Mouse (Mus musculus) heart, adult 8-10 months (tissue): Measurements from ENCODE around the gene B4galnt3. TPM values are rescaled to one million over a fixed set of nuclear protein-coding genes. Genes with fewer than 3 reads are reported as not detected.
A peak's percentile ranks its signal among the peaks of the same experiment; 100 is the strongest.

Experiments used
- DNase-seq: peaks from one replicate; pipeline ENCODE4 v3.0.0; 2022; ENCODE audit warnings: low spot score
- total RNA-seq, 4 experiments: library from RNA; stranded (reverse); gene quantifications; 2 replicates each; pipeline ENCODE4 v1.2.4; 2022

Gene B4galnt3
- total RNA-seq, 4 experiments from 2014 or later = 0.09 to 0.47 (median 0.18) TPM

GRCm38 (mm10) chr6:120186594-120186993 is 107.8 kb downstream of the B4galnt3 start:
- DNase-seq = no peak

DNA sequence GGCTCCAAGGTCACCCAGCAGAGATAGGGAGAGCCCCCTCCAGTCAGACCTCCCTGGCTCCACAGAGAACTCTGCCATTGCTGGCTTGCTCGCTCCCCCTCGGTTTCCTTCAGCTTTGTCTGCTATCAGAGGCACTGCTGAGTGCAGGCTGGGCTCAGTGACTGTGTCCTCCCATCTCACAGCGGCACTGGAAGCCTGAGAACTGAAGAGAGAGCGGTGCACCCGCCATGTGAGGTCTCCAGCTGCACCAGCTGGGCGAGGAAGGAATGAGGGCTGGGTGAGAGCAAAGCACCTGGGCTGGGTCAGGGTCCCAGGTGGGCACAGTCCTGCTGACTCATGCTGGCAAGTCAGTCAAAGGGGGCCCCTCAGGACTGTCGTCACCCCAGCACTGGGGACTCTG is 108.6 kb downstream of the B4galnt3 start:
- DNase-seq = no peak

DNA sequence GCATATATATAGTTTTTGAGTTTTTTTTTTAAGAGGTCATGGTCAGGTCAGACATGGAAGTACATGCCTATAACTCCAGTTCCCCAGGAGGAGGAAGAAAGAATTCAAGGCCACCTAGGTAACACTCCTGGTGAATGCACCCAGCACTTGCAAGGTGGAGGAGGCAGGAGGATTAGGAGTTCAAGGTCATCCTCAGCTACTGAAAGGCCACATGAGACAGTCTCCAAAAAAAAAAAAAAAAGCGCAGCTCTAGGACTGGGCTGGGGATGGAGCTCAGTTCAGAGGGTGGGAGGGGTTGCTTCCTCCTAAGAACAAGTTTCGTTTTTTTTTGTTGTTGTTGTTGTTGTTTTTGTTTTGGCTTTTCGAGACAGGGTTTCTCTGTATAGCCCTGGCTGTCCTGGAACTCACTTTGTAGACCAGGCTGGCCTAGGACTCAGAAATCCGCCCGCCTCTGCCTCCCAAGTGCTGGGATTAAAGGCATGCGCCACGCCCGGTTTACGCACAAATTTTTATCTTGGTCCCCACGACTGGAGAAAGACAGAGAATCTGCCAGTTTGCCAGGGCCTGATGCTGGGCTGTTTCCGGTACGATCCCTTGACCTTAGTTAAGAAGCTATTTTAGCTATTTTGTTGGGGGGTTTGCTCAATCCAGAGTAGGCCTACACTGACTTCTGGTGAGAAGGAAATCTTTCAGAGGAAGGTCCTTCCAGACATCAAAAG is 109.2 kb downstream of the B4galnt3 start:
- DNase-seq = no peak

- DNase-seq = no peak
Observed at GRCm38 (mm10) chr6:120183771-120184170, 110.6 kb downstream of the B4galnt3 start.

- peak; percentile 55 for DNase-seq
Observed at GRCm38 (mm10) chr6:120182160-120182559, 112.2 kb downstream of the B4galnt3 start.

- no peak for DNase-seq
Observed at GRCm38 (mm10) chr6:120180492-120180891, 113.9 kb downstream of the B4galnt3 start.

DNA sequence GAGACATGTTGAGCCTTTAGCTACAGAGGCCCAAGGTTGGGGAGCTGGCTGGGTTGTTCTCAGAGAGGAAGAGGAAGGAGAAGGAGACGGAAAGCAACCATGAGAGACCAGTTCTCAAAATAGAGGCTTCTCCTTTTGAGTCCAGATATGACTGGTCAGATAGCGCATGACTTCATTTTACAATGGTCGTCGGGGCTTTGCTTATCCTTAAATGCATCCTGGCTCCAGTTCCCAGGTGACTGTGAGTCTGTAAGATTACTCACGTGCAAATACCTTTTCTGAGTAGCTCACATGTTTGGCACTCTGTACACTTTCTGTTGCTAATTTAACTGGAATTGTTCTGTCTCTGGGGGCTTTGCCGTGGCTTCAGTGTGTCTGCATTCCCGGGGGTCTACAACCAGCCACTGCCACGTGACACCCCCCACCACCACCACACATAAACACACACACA is 114.6 kb downstream of the B4galnt3 start:
- DNase-seq = no peak

- no peak for DNase-seq
Observed at GRCm38 (mm10) chr6:120179044-120179755, 115.2 kb downstream of the B4galnt3 start.

- no peak for DNase-seq
Observed at GRCm38 (mm10) chr6:120175650-120176049, 118.7 kb downstream of the B4galnt3 start.

GRCm38 (mm10) chr6:120174602-120175115 is 119.7 kb downstream of the B4galnt3 start:
- DNase-seq = peak; percentile 85

GRCm38 (mm10) chr6:120174028-120174601 is 120.2 kb downstream of the B4galnt3 start:
- DNase-seq = no peak

GRCm38 (mm10) chr6:120172294-120173017 is 121.9 kb downstream of the B4galnt3 start:
- no peak for DNase-seq

DNA sequence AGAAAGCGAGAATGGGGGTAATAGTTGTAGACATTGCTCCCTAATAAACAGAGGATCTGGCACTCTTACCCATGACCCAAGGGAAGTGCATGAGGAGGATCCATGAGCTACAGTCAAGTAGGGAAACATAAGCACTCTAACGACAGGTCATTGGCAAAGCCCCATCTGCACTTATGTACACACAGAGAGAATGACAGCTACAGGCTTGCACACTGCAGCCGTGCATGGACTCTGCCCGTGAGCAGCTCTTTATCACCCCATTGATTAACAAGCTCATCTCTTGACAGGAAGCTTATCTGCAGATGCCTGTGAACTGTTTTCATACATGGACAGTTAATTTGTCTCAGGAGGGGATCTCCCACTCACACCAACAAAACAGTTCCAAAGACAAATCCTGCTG is 126.8 kb downstream of the B4galnt3 start:
- DNase-seq = no peak

DNA sequence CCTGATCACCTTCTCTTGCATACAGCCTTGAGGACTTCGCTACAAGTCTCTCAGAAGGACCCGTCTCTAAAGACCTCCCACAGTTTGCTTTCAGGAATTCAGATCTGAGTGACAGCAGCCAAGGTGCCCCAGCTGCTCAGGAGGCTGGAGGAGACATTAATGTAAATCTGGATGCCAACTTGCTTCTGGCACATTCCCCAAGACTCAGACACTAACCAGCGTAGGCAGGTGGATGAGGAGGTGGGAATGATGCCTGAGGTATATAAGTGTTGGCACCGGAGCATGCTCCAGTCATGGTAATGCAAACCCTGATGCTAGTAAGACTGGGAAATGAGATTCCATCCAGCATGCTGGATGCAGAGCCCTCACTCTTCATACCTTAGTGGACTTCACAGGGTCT is 129.6 kb downstream of the B4galnt3 start:
- DNase-seq = no peak

GRCm38 (mm10) chr6:120162928-120163327 is 131.4 kb downstream of the B4galnt3 start:
- DNase-seq = no peak

- peak; percentile 65 for DNase-seq
Observed at GRCm38 (mm10) chr6:120159133-120159901, 135.0 kb downstream of the B4galnt3 start.

DNA sequence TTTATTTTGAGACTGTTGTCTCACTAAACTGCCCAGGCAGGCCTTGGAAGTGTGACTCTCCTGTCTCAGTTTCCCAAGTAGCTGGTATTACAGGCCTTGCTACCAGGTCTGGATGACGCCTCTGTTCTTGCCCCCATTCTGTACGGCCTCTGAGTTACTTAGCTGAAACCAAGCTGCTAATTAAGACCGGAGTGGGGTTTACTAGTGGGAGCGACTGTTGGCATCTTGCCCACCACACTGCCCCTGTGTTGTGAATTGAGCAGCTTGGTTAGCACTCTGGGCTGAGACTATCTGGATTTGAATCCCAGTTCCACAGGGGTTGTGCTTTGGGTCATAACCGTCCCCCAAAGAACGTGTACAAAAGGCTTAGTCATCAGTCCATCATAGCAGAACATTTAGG is 136.9 kb downstream of the B4galnt3 start:
- DNase-seq = no peak

DNA sequence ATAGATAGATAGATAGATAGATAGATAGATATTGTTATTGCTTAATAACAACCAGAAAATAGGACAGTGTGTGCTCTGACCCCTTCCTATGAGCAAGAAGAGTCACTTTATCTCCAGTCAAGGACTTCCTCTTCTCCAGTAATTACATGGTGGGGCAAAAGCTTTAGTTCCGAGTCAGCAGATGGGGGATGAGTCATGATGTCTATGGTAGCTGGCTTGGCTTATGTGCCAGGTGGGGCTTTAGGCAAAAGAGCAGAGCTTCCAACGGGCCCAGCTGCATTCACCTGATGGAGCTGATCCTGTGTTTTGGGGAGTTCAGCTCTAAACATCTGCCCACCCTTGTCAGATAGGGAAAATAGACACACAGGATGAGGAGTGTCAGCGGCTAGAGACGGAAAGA is 138.8 kb downstream of the B4galnt3 start:
- no peak for DNase-seq

DNA sequence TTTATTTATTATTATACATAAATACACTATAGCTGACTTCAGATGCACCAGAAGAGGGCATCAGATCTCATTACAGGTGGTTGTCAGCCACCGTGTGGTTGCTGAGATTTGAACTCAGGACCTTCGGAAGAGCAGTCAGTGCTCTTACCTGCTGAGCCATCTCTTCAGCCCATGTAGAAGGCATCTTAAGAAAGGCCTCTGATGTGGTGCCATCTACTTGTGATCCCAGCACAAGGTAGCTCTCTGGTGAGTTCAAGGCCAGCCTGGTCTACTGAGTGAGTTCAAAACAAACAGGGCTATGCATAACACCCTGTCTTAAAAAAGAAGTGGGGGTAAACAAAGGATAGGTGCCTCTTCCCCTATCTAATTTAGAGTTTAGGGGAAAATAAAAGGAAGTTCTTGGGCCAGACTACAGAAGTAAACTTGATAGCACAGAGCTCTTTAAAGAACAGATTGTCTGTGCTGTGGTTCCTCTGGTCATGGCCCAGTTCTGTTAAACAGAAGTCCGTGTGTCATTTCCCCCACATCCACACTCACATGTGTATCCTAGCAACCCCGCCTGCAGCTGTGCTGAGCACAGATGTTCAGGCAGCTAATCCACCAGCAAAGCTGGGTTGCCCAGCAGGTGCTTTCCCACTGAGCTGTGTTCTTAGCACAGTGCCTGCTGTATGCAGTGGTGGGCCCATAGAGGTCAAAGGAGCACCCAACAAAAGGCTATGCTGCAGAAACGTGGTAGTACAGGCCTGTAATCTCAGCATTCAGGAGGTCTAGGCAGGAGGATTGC is 139.6 kb downstream of the B4galnt3 start:
- peak; percentile 72 for DNase-seq
